In the genomic region with DNA sequence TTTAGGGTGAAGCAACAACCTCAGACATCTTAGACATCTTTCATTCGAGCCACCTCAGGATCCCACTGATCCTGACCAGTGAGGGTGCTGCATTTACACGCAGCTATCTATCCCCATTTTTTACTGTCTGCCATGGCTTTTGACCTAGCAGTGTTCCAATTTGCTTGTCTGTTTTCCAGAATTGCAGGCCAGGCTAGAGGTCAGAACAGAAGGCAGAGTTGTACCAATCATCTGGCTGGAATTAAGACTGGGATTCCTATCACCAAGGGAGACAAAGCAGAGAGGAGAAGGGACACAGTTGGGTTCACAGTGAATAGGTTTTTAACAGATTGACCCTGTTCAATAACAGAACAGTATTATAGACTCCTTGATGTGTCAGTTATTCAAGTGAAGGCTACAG, we compare ENCODE assay signal across 23 mouse cellular contexts. TPM values are rescaled to one million over a fixed set of nuclear protein-coding genes. Genes with fewer than 3 reads are reported as not detected.
"Had no signal": no experiment of that assay in that cellular context is flagged by ENCODE, and none has a peak within 500 bp of the region (broad histone marks: within the 10 kb centered on the region; RNA-seq: fewer than 3 reads in every experiment).

No protein-coding gene starts in this region.

- H3K27ac ChIP-seq: hindbrain, embryonic 13.5 days; hindbrain, embryonic 15.5 days; hindbrain, postnatal 0 days; kidney, embryonic 15.5 days; kidney, postnatal 0 days; limb, embryonic 10.5 days; limb, embryonic 12.5 days; liver, embryonic 13.5 days; liver, embryonic 15.5 days had no signal

- H3K36me3 ChIP-seq: heart, embryonic 12.5 days; hindbrain, embryonic 13.5 days; hindbrain, embryonic 15.5 days; limb, embryonic 10.5 days; limb, embryonic 12.5 days; liver, embryonic 13.5 days; liver, embryonic 15.5 days had no signal

- H3K27me3 ChIP-seq: heart, embryonic 12.5 days; hindbrain, embryonic 13.5 days; hindbrain, embryonic 15.5 days; kidney, embryonic 15.5 days; limb, embryonic 12.5 days; liver, embryonic 13.5 days; liver, embryonic 15.5 days had no signal

- H3K4me1 ChIP-seq: hindbrain, embryonic 13.5 days; hindbrain, embryonic 15.5 days; limb, embryonic 10.5 days; limb, embryonic 12.5 days had no signal

- H3K4me3 ChIP-seq: heart, embryonic 12.5 days; hindbrain, embryonic 13.5 days; hindbrain, embryonic 15.5 days; kidney, embryonic 15.5 days; limb, embryonic 10.5 days; limb, embryonic 12.5 days; liver, embryonic 13.5 days; liver, embryonic 15.5 days had no signal

- DNase-seq: gastrocnemius, postnatal 14 days; gastrocnemius, postnatal 36 days; heart, postnatal 14 days; heart, postnatal 36 days; kidney, adult 11 months; kidney, adult 2 months; kidney, adult 9 months; kidney, postnatal 14 days; kidney, postnatal 36 days; layer of hippocampus, adult 9-11 months; layer of hippocampus, postnatal 36 days; liver, embryonic 13.5 days; liver, postnatal 0 days had no signal

- H3K9ac ChIP-seq: heart, embryonic 12.5 days; hindbrain, embryonic 13.5 days; hindbrain, embryonic 15.5 days; kidney, embryonic 15.5 days; limb, embryonic 12.5 days; liver, embryonic 13.5 days; liver, embryonic 15.5 days; liver, postnatal 0 days had no signal

RNA-seq across cellular contexts. Expression of gene Lyve1, which starts 43.5 kb away (rescaled TPM):
- total RNA-seq: hematopoietic stem cell, adult 5-6 weeks had no signal
